Mouse (Mus musculus) R1 (cell line): ENCODE data around the gene Hoxd8.

ENCODE experiments used
- DNase-seq: peaks from one replicate; pipeline ENCODE4 v3.0.0-alpha.2; 2018; ENCODE audit warnings: low read depth, low spot score

Hoxd8 gene

DNA sequence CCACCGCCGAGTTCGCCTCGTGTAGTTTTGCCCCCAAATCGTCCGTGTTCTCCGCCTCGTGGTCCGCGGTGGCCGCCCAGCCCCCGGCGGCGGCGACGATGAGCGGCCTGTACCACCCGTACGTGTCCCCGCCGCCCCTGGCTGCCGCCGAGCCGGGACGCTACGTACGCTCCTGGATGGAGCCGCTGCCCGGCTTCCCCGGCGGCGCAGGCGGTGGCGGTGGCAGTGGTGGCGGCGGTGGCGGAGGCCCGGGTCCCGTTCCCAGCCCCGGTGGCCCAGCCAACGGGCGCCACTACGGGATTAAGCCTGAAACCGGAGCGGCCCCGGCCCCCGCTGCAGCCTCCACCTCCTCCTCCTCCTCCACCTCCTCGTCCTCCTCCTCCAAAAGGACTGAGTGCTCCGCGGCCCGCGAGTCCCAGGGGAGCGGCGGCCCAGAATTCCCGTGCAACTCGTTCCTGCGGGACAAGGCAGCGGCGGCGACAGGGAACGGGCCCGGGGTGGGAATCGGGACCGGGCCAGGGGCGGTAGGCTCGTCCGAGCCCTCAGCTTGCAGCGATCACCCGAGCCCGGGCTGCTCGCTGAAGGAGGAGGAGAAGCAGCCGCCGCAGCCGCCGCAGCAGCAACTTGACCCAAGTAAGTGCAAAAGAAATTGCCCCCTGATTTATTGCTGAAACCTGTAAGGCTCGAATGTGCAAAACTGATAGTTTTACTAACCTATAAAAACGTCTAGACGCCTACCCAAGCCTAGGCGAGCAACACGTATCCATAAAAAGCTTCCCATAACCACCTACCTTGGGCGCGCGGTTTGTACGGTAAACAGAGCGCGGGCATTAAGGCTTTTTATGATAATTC lies 6.0 kb upstream of the Hoxd8 start:
- peak; percentile 55 for DNase-seq

DNA sequence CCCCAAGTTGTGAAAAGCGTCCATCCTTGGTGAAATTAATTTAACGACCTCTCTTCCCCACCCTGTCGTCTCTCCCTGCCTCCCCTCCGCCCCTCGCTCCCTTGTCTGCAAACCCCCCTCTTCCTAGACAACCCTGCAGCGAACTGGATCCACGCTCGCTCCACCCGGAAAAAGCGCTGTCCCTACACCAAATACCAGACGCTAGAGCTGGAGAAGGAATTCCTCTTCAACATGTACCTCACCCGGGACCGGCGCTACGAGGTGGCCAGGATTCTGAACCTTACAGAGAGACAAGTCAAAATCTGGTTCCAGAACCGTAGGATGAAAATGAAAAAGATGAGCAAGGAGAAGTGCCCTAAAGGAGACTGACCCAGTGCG lies 5.4 kb upstream of the Hoxd8 start:
- peak; percentile 42 for DNase-seq

DNA sequence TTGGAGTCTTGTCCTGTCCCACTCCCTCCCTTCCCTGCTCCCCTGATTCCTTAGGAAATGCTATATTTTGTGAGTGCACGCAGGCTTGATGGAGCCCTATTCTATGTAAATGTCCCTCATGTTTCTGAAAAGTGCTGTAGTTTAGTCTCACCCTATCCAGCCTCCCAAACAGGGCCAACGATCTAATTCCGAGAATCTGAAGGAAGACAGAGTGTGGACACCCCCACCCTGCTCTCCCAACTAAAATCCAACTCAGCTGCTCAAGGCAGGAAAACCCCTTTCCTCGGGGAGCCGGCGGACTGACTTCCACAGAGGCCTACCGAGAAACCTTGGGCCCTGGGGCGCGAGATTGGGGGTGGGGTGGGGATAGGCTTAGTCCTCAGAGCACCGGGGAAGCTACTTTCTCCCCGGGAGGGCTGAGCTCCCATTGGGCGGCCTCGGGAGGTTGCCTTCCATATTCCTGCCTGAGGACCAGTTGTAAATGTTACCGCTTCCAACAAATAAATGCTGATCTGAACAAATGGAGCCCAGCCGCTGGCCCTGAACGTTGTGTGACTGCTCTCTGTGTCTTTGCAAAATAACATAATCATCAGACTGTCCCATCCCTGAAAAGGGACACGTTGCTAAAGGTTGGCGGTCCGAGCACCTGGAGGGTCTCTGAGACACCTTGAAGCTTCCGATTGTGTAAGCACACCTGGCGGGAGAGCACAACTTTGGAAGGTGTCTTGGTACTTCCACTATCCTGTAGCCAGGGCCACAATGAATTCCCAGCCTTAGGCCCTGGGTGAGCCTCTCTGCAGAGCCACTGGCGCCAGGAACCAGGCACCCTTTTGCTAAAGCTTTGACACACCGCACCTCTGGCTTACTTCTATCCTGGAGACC lies 4.5 kb upstream of the Hoxd8 start:
- no peak for DNase-seq

DNA sequence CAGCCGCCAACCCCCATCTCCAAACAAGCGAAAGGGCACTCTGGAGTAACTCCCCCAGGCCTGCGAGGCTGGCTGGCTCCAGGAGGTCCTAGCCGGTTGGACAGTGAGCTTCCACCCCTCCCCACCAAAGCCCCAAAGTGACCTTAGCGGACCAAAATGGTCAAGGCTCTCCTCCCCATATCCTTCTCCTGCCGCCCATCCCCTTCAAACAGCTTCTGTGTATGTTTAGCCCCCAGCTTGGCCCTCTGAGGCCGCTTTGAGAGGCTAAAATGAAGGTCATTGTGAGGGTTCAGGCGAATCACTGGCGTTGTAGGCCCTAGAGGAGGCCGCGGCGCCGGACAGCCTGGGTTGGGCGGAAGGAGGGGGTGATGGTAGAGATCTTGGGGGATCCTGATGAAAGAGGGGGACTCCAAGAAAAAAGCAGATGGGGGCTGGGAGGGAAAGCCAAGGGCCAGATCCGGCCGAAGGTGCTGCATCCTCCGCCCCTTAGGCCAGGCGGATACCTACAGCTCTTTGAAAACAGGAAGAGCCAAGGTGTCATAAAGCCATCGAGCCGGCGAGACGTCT lies 3.8 kb upstream of the Hoxd8 start:
- no peak for DNase-seq

DNA sequence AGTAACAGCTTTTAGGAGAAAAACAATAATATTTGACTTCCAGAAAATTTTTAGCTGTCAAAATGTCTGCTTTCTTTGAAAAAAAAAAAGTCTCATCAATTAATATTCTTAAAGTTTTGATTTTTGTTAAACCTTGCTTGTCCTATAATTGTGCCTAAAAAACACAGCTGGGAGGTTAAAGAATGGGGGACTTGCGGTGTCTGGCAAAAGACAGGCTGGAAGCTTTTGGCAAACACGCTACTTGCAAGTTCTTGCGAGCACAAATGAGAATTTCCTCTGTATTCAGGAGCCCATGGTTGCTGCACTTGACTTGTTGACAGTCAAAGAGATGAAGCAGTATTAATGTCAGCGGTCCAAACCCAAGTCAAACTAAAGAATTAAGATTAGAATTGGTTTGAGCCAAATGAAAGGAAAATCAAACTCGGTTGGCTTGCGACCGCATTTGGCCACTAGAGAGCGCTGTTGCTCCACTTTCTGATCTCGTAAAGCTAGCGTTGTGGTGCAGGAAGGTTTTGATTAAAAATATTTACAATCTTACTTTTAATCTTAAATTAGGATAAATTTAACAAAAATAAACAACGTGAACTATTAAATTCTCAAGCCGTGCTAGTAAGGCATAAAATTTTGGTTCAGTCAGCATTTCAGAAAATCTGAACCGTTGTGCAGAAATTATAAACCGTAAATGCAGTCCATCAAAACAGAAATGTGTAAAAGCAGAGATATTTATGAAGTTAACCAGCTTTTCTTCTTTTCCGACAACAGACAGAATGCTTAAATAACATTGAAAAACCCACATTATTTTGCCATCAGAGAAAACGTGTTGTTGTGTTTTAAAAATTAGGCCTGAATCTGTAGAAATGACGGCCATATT lies 2.2 kb upstream of the Hoxd8 start:
- DNase-seq, result no peak

DNA sequence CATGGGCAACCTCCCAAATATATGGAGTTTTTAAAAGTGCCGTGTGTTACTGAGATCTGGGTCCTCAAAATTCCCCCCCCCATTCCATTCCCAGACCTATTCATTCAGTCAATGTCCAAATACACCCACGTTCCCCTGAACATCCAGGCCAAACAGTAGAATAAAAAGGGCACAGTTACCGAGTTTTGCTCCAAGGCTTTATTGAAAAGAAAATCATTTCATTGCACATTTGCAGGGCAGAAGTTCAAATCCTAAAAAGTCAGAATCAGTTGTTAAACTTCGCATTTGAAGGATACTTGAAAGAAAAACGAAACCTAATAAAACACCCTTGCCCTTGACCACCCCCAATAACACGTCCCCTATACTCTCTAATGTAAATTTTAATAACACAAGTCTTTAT lies 1.6 kb upstream of the Hoxd8 start:
- no peak for DNase-seq

DNA sequence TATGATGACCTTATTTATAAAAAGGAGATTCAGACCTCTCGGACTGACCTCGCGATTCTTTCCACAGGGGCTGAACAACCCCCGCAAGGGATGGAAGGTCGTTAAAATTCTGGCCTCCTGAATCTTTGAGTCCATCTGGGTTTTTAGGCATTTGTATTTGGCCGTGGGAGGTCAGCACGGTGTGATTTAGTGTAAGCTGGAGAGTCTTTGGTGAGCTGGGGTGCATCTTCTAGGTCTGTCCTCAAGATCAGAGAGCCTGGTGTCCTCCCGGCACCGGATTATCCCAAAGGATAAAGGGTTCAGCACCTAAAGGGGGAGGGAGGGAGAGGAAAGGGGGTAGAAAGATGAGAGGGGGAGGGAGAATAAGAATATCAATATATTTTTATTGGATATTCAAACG lies 1.1 kb upstream of the Hoxd8 start:
- DNase-seq, result no peak

DNA sequence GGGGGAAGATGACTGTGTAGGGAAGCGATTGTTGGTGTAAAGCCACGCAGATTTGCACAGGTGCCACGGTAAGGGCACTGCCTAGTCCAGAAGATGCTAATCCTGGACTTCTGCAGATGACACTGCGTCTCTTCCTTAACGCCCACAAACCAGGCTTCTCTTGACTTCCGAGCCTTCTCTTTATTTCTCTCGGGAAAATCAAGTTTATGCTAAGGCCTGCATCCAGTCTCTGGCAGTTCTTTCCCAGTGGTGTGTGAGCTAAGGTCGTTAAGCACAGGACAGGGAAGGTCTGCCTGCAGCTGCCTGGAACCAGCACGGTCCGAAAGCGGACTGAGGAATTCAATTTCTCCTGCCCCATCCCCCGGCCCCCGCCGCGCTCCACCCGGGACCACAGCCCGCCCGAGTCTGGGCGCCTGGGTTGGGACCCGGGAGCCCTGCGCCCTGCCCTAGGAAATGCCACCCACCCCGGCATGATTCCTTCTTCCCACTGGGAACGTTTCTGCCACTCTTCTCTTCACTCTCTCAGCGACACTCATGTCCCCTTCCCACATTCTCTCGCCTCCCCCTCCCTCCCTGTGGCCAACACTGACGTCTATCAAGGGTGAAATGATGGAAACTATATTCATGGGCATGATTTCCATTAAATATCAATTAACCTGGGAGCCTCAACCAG lies 559 bp upstream of the Hoxd8 start:
- DNase-seq, result peak; percentile 28

DNA sequence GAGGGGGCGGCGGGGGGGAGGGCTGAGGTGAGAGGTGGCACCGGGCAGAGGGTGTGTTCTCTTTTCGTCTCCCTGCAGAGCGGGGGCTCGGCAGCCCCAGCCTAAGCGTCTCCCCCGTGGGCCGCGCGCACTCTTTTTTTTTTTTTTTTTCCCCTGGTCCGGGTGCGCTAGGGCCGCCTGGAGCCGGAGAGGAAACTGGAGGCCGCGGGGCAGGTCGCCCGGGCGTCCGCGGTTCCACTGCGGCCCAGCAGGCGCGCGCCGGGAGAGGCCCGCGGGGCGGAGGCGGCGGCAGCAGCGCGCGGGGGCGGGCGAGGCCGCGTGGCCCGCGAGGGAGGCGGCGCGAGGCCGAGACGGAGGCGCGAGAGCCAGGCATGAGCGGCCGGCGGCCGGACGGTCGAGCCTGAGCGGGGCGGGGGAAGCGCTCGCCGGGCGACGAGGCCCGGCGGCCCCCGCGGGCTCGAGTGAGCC lies 618 bp downstream of the Hoxd8 start:
- DNase-seq, result no peak

DNA sequence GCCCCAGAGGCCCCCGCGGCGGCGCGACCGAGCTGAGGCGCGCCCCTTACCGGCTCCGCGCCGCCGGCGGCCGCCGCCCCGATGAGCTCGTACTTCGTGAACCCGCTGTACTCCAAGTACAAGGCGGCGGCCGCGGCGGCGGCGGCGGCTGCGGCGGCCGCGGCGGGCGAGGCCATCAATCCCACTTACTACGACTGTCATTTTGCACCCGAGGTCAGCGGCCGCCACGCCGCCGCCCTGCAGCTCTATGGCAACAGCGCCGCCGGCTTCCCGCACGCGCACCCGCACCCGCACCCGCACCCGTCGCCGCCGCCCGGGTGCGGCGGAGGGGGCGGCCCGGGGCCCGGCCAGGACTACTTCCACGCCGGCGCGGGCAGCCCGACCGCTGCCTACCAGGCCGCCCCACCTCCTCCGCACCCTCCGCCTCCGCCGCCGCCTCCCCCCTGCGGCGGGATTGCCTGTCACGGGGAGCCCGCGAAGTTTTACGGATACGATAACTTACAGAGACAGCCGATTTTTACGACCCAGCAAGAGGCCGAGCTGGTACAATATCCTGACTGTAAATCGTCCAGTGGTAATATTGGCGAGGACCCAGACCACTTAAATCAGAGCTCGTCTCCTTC lies 1.2 kb downstream of the Hoxd8 start:
- no peak for DNase-seq

DNA sequence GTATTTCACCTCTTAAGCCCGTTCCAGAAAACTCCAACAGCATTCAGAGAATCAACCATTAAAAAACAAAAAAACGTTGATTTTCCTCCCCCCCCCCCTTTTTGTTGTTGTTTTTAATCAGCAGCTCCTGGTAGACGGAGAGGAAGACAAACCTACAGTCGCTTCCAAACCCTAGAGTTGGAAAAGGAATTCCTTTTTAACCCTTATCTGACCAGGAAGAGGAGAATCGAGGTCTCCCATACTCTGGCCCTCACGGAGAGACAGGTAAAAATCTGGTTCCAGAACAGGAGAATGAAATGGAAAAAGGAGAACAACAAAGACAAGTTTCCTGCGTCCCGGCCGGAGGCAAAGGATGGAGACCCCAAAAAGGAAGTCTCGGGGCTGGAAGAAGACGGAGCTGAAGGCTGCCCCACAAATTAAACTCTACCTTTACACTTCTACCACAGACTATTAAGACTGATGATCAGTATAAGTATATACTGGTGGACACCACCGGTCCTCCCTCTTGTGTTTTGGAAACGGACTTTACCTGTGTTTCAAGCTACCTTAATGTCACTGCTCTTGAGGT lies 2.1 kb downstream of the Hoxd8 start:
- DNase-seq, result no peak

DNA sequence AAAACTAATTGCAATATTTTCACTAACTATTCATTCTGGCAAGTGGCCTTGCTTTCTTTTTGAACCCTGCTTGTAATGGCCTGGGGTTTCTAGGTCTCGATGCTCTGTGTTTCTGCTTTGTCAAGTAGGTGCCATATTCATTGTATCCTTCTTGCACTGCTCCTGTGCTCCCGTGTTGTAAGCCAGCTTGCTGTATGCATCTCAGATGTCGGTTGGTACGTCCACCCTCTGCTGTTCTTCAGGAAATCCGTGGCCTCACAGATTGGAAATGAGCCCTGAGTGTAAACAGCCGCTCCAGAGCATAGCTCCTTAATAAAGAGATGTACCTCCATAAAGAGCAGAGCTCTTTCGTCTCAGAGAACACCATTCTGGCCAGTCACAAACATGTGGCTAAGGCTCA lies 3.2 kb downstream of the Hoxd8 start:
- no peak for DNase-seq

DNA sequence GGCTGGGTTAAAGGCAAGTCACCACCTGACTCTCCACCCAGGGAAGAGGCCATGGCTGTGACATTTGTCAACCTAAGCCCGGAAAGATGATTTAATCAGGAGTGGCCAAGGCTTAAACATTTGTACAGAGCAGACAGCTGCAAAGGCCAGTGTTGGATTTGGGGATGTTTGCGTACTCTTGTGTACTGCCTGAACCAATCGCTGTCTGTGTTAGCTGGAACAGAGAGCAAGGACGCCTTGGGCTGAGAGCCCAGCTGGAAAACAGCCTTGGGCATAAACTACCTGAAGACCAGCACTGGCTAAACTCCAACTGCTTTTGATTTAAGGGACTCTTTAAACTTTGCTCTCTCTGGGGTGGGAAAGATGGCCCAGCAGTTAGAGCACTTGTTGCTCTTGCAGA lies 4.3 kb downstream of the Hoxd8 start:
- no peak for DNase-seq

DNA sequence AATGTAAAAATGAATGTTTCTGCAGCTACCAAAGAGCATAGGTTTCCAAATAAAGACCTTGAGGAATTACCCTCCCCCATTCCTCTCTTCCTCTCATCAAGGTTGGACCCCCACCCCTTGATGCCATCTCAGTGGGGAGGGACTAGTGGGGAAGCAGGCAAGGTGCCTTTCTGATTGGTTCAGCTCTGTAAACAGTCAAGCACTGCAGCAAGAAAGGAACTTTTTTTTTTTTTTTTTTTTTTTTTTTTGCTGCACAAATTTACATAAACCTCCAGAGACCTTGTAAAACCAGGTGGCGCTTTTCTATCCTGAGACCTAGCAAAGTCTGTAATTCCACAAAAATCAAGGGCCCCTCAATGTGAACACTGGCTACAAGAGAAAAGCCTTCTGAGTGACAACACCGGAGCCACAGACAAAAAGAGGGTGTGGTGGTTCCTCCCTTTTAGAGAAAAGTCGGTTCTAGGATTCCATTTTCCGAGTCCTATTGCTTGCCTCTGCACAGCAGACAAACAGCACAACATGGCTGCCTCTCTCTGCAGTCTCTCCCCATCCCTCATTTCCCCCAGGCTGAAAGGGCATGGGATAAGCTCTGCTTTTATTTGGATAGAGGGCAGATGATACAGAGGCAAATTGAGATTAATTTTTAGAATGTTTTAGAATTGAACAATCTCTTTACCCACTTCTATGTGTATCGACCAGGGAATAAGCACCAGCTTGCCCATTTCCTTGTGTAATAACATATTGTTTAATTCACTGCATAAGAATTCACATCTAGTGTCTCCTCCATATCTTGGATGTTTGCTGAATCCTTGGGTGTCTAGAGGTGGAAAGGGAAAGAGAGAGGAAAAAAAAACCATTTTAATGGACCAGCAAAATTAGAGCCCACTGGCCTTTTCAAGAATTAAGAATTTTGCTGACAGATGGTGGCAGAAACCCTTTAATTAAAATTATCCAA lies 5.3 kb downstream of the Hoxd8 start:
- DNase-seq, result no peak

DNA sequence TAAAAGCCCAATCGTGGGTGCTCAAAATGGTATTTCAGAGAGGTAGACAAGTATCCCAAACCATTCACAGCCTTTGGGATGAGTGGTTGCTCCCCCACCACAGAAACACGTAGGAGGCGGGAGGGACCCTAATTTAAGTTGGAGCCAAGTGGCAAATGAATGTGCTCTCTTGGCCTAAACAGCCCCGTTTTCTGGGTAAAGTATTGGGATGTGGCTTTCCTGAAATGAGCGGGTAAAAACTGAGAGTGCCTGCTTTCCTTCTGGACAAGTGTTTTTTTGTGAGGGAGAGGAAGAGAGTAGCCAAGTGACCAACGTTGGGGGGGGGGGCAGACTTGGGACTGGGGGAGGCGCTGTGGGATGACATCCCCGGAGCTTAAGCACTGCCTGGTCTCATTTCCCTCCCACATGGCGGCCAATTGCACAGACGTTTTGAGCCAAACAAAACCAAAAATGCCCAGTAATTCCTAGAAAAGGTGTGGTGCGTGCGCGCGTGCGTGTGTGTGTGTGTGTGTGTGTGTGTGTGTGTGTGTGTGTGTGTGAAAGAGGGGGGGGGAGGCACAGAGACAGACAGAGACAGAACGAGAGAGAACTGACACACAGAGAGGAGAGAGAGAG lies 6.6 kb downstream of the Hoxd8 start:
- DNase-seq, result no peak

DNA sequence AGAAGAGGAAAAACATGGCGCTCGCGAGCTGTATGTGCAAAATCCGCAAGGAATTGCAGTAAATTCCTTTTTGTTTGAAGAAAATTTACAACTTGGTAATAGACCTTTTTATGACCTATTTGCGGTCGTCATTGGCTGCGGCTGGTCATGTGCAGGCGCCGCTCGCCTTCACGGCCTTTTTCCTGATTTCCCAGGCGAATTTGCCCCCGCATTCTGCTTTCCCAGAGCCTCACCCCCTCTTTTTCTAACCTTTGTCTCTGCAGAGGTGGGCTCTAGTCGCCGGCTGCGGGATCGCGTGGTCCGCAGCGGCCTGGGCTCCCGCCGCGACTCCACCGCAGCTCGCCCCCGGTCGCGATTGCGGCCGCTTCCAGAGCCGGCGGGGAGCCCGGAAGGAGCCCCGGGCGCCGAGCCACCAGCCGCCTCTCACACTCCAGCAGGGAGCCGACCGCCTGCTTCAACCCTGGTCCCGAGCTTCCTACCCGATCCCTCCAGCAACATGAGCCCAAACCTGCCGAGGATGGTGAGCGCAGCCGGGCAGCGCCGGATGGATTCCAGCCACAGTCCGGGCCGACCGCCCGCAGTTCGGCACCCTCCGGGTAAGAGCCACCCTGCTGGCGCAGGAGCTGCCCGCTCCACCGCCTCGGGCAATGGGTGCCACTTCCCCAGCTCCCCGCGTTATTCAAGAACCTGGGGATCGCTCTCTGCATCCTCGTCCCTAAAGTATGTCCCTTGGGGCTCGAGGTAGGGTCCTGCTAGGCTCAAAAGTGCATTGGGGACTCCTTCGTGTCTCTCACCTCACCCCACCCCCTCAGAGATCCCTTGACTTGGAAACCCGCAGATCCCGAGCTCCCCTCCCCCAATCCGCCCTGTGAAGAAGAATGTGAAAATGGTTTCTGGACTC lies 7.6 kb downstream of the Hoxd8 start, which contains the start of the genes Hoxd3 and Hoxd4:
Gene Hoxd3 (plus strand): TSS at position 207 of the 901 bp plus-strand sequence.
Gene Hoxd4 (plus strand): TSS at position 209 of the 901 bp plus-strand sequence.
- DNase-seq, result no peak
